In genomic region chr1:91411631-91412285, GRCm38 (mm10) we compare ENCODE assay signal across 8 mouse cellular contexts. TPM values are rescaled to one million over a fixed set of nuclear protein-coding genes. Genes with fewer than 3 reads are reported as not detected.
DNase-seq lines count a peak whose midpoint lies in the region; ATAC-seq and TF ChIP-seq lines count a peak whose summit lies in the region.

No protein-coding gene starts in this region.

- H3K4me1 ChIP-seq in kidney, embryonic 15.5 days: peaks cover 33% of the 10 kb centered on the region
- peaks cover 4% of the 10 kb centered on the region; the same call in 1 of the 2 replicates for H3K4me1 ChIP-seq in embryonic facial prominence, embryonic 11.5 days (ENCODE audit: control insufficient read depth, insufficient read depth, low read length)
- peaks cover 21% of the 10 kb centered on the region for H3K4me1 ChIP-seq in intestine, embryonic 14.5 days (replicated peaks; ENCODE audit: control insufficient read depth, insufficient read depth, low read length)

- TF ChIP-seq POLR2A in myocyte (IDR thresholded peaks at IDR 0.05; ENCODE audit: insufficient read length, low read depth): no peak

- ATAC-seq in kidney, embryonic 15.5 days (replicated peaks; ENCODE audit: low FRiP score): 0 out of 2 replicates have a peak, but pooled peaks have one; percentile 0
- ATAC-seq in embryonic facial prominence, embryonic 11.5 days (replicated peaks; ENCODE audit: insufficient number of reproducible peaks, low FRiP score, low TSS enrichment, low read depth): no peak
- no peak for ATAC-seq in intestine, embryonic 14.5 days (replicated peaks; ENCODE audit: low FRiP score, low TSS enrichment, low read depth)

- H3K27ac ChIP-seq in kidney, embryonic 15.5 days: no peak overlapping the region
- no peak overlapping the region for H3K27ac ChIP-seq in embryonic facial prominence, embryonic 11.5 days (replicated peaks; ENCODE audit: low read depth, low read length)
- H3K27ac ChIP-seq in intestine, embryonic 14.5 days (ENCODE audit: low read depth): no peak overlapping the region

- 68% methylated on average over 8 of the region's 8 CpGs for WGBS in kidney, embryonic 15.5 days
- 65% methylated on average over 8 of the region's 8 CpGs for WGBS in embryonic facial prominence, embryonic 11.5 days
- 72% methylated on average over 8 of the region's 8 CpGs for WGBS in intestine, embryonic 14.5 days

- no peaks in the 10 kb centered on the region for H3K9me3 ChIP-seq in kidney, embryonic 15.5 days (replicated peaks)
- no peaks in the 10 kb centered on the region for H3K9me3 ChIP-seq in embryonic facial prominence, embryonic 11.5 days (replicated peaks; ENCODE audit: control insufficient read depth, low read length)
- no peaks in the 10 kb centered on the region for H3K9me3 ChIP-seq in intestine, embryonic 14.5 days (ENCODE audit: control insufficient read depth, low read length)

- H3ac ChIP-seq in myocyte (ENCODE audit: control insufficient read depth, insufficient read length): peak overlapping the region; percentile 40

- H3K4me3 ChIP-seq in kidney, embryonic 15.5 days (replicated peaks): peak overlapping the region; percentile 86
- peak overlapping the region; percentile 80 for H3K4me3 ChIP-seq in embryonic facial prominence, embryonic 11.5 days (ENCODE audit: low read depth, low read length)
- H3K4me3 ChIP-seq in intestine, embryonic 14.5 days (ENCODE audit: low read depth, low read length): peak overlapping the region; percentile 50
- H3K4me3 ChIP-seq in myocyte: peak overlapping the region; percentile 73

- peaks cover 2% of the 10 kb centered on the region; the same call in 1 of the 2 replicates for H3K36me3 ChIP-seq in kidney, embryonic 15.5 days
- no peaks in the 10 kb centered on the region; the same call in 1 of the 2 replicates for H3K36me3 ChIP-seq in embryonic facial prominence, embryonic 11.5 days (replicated peaks; ENCODE audit: control insufficient read depth, insufficient read depth, low read depth, low read length)
- 0 out of 2 replicates have a peak, but pooled peaks cover 4% of the 10 kb centered on the region for H3K36me3 ChIP-seq in intestine, embryonic 14.5 days (ENCODE audit: control insufficient read depth, insufficient read depth, low read length)
- H3K36me3 ChIP-seq in myocyte (ENCODE audit: control insufficient read depth, insufficient read depth): no peaks in the 10 kb centered on the region

- H3K27me3 ChIP-seq in kidney, embryonic 15.5 days: no peaks in the 10 kb centered on the region
- H3K27me3 ChIP-seq in embryonic facial prominence, embryonic 11.5 days (ENCODE audit: control insufficient read depth, insufficient read depth, low read length): no peaks in the 10 kb centered on the region
- H3K27me3 ChIP-seq in intestine, embryonic 14.5 days (replicated peaks; ENCODE audit: control insufficient read depth, insufficient read depth, low read length): no peaks in the 10 kb centered on the region
- no peaks in the 10 kb centered on the region for H3K27me3 ChIP-seq in myocyte (ENCODE audit: control insufficient read depth, insufficient read depth, insufficient read length)

- no peaks in the 10 kb centered on the region for H3K79me2 ChIP-seq in myocyte (ENCODE audit: control insufficient read depth, insufficient read depth)

- peak overlapping the region; percentile 93; the same call in 1 of the 2 replicates for H3K9ac ChIP-seq in kidney, embryonic 15.5 days
- peak overlapping the region; percentile 84 for H3K9ac ChIP-seq in embryonic facial prominence, embryonic 11.5 days (replicated peaks; ENCODE audit: low read length)
- H3K9ac ChIP-seq in intestine, embryonic 14.5 days (ENCODE audit: low read length): peak overlapping the region; percentile 44

- DNase-seq in kidney, adult 8-10 months: no peak
- no peak for DNase-seq in embryonic facial prominence, embryonic 11.5 days (ENCODE audit: low spot score)
- DNase-seq in intestine, embryonic 14.5 days (ENCODE audit: low spot score): no peak
- DNase-seq in ovary, postnatal 10 days (ENCODE audit: low spot score): no peak
- no peak for DNase-seq in T-cell, adult 2 months (ENCODE audit: low spot score)
- no peak for DNase-seq in thymus, postnatal 0 days (ENCODE audit: low spot score)

- H3K4me2 ChIP-seq in kidney, embryonic 15.5 days: peak overlapping the region; percentile 97
- H3K4me2 ChIP-seq in embryonic facial prominence, embryonic 11.5 days (ENCODE audit: low read depth, low read length): peak overlapping the region; percentile 95
- peak overlapping the region; percentile 93 for H3K4me2 ChIP-seq in intestine, embryonic 14.5 days (ENCODE audit: low read length)
- peak overlapping the region; percentile 85 for H3K4me2 ChIP-seq in myocyte (ENCODE audit: low read depth)

TF ChIP-seq in myocyte, 11 proteins besides CTCF, POLR2A, EP300 and RAD21:
- TF ChIP-seq MAX (IDR thresholded peaks at IDR 0.05; ENCODE audit: low read depth) (no peak), USF1 (IDR thresholded peaks at IDR 0.05; ENCODE audit: low read depth) (no peak), TCF3 (IDR thresholded peaks at IDR 0.05; ENCODE audit: insufficient read length, low read depth) (no peak), REST (IDR thresholded peaks at IDR 0.05; ENCODE audit: insufficient read depth, insufficient read length) (no peak), MYOG (IDR thresholded peaks at IDR 0.05; ENCODE audit: control insufficient read depth in 1 of 3, insufficient read depth in 1 of 3, insufficient read length in 2 of 3, low read depth in 2 of 3) (no peak), MYOD1 (IDR thresholded peaks at IDR 0.05; ENCODE audit: control insufficient read depth in 1 of 3, insufficient read length in 2 of 3, low read depth in 2 of 3) (no peak), CEBPB (IDR thresholded peaks at IDR 0.05; ENCODE audit: insufficient read depth, poor library complexity, severe bottlenecking) (no peak), TCF12 (IDR thresholded peaks at IDR 0.05; ENCODE audit: insufficient read depth, poor library complexity, severe bottlenecking) (no peak), SRF (IDR thresholded peaks at IDR 0.05; ENCODE audit: control insufficient read depth, insufficient read length, low read depth) (no peak)

RNA-seq across cellular contexts. Expression of gene Hes6, which starts 2.1 kb away (rescaled TPM):
- 67.4 and 70.0 TPM in 2 replicates for polyA plus RNA-seq in kidney, embryonic 15.5 days (2015; fragmentation: Nextera tagmentation; extraction: Ambion mirVana)
- polyA plus RNA-seq in embryonic facial prominence, embryonic 11.5 days (2014; fragmentation: Nextera tagmentation; extraction: Ambion mirVana): 112 and 126 TPM in 2 replicates
- 79.3 and 84.4 TPM in 2 replicates for polyA plus RNA-seq in intestine, embryonic 14.5 days (2014; fragmentation: Nextera tagmentation; extraction: Ambion mirVana)
- 250 TPM for polyA plus RNA-seq in myocyte (2012; fragmentation: generic; extraction: Trizol)
- polyA plus RNA-seq in thymus, postnatal 0 days (2015; fragmentation: Nextera tagmentation; extraction: Ambion mirVana): 216 and 236 TPM in 2 replicates

RNA-seq across cellular contexts. Expression of gene Ilkap, which starts 13.1 kb away (rescaled TPM):
- polyA plus RNA-seq in kidney, embryonic 15.5 days (2015; fragmentation: Nextera tagmentation; extraction: Ambion mirVana): 132 and 141 TPM in 2 replicates
- polyA plus RNA-seq in embryonic facial prominence, embryonic 11.5 days (2014; fragmentation: Nextera tagmentation; extraction: Ambion mirVana): 178 and 193 TPM in 2 replicates
- polyA plus RNA-seq in intestine, embryonic 14.5 days (2014; fragmentation: Nextera tagmentation; extraction: Ambion mirVana): 135 and 147 TPM in 2 replicates
- polyA plus RNA-seq in myocyte (2012; fragmentation: generic; extraction: Trizol): 80.3 TPM
- 129 and 133 TPM in 2 replicates for polyA plus RNA-seq in thymus, postnatal 0 days (2015; fragmentation: Nextera tagmentation; extraction: Ambion mirVana)

RNA-seq across cellular contexts. Expression of gene Erfe, which starts 45.5 kb away (rescaled TPM):
- 1.9 and 2.0 TPM in 2 replicates for polyA plus RNA-seq in kidney, embryonic 15.5 days (2015; fragmentation: Nextera tagmentation; extraction: Ambion mirVana)
- 1.3 and 2.0 TPM in 2 replicates for polyA plus RNA-seq in embryonic facial prominence, embryonic 11.5 days (2014; fragmentation: Nextera tagmentation; extraction: Ambion mirVana)
- polyA plus RNA-seq in intestine, embryonic 14.5 days (2014; fragmentation: Nextera tagmentation; extraction: Ambion mirVana): 10.8 and 10.9 TPM in 2 replicates
- polyA plus RNA-seq in myocyte (2012; fragmentation: generic; extraction: Trizol): 13.1 TPM
- 1.1 and 1.3 TPM in 2 replicates for polyA plus RNA-seq in thymus, postnatal 0 days (2015; fragmentation: Nextera tagmentation; extraction: Ambion mirVana)

RNA-seq across cellular contexts. Expression of gene Per2, which starts 47.4 kb away (rescaled TPM):
- polyA plus RNA-seq in kidney, embryonic 15.5 days (2015; fragmentation: Nextera tagmentation; extraction: Ambion mirVana): 2.9 and 3.6 TPM in 2 replicates
- 0.97 and 1.2 TPM in 2 replicates for polyA plus RNA-seq in embryonic facial prominence, embryonic 11.5 days (2014; fragmentation: Nextera tagmentation; extraction: Ambion mirVana)
- 5.9 and 6.7 TPM in 2 replicates for polyA plus RNA-seq in intestine, embryonic 14.5 days (2014; fragmentation: Nextera tagmentation; extraction: Ambion mirVana)
- 1.8 TPM for polyA plus RNA-seq in myocyte (2012; fragmentation: generic; extraction: Trizol)
- 0.95 and 1.1 TPM in 2 replicates for polyA plus RNA-seq in thymus, postnatal 0 days (2015; fragmentation: Nextera tagmentation; extraction: Ambion mirVana)
